Mouse (Mus musculus) stomach, postnatal 0 days (tissue): ENCODE results near the gene Sesn1.

Experiments
- CTCF ChIP-seq: IDR thresholded peaks from 2 replicates; pipeline ENCODE4 v1.5.1; 2016; ENCODE audit warnings: antibody characterized with exemption, low read depth, mild to moderate bottlenecking, moderate library complexity
- EP300 ChIP-seq: optimal IDR thresholded peaks from 2 replicates; pipeline ENCODE3; 2016; ENCODE audit warnings: antibody characterized with exemption

- no peak for TF ChIP-seq CTCF
- no peak for TF ChIP-seq EP300
These were observed 15.3 kb downstream of the Sesn1 start for GRCm38 (mm10) chr10:41825041-41825440.
